Mouse (Mus musculus): ENCODE measurements at regions not wholly inside any gene's neighbourhood (a gene's known extent, or its start where the extent isn't known, plus 50 kb on each side); places are given as distances from the start of the nearest gene placed in this dataset.

GRCm38 (mm10) chr9:100252409-100252808 is 234.2 kb downstream of the Il20rb start:
- no peak for DNase-seq (ENCODE audit: low read depth, low spot score)
